18 mouse cellular contexts compared by ENCODE assay signal in genomic region chr16:7606602-7607001, GRCm38 (mm10).
DNase-seq lines count a peak whose midpoint lies in the region; ATAC-seq and TF ChIP-seq lines count a peak whose summit lies in the region.
"Had no signal": no experiment of that assay in that cellular context is flagged by ENCODE, and none has a peak within 500 bp of the region (broad histone marks: within the 10 kb centered on the region; RNA-seq: fewer than 3 reads in every experiment).

No protein-coding gene starts in this region.

- H3K4me1 ChIP-seq in forebrain, embryonic 14.5 days (ENCODE audit: control insufficient read depth, insufficient read depth, low read length): no peaks in the 10 kb centered on the region
- peaks cover 16% of the 10 kb centered on the region; the same call in 1 of the 2 replicates for H3K4me1 ChIP-seq in forebrain, embryonic 15.5 days
- H3K4me1 ChIP-seq in kidney, embryonic 14.5 days (ENCODE audit: control insufficient read depth, insufficient read depth, low read length): no peaks in the 10 kb centered on the region
- H3K4me1 ChIP-seq in lung, embryonic 14.5 days (ENCODE audit: insufficient read depth): no peaks in the 10 kb centered on the region
- H3K4me1 ChIP-seq: hindbrain, embryonic 13.5 days; liver, embryonic 15.5 days; midbrain, embryonic 13.5 days; neural tube, embryonic 12.5 days had no signal

- 69% methylated on average over 2 of the region's 2 CpGs for WGBS in forebrain, embryonic 14.5 days
- WGBS in forebrain, embryonic 15.5 days: 56% methylated on average over 2 of the region's 2 CpGs
- 52% methylated on average over 2 of the region's 2 CpGs for WGBS in kidney, embryonic 14.5 days
- 25% methylated on average over 2 of the region's 2 CpGs for WGBS in lung, embryonic 14.5 days

- no peak overlapping the region for H3K4me3 ChIP-seq in forebrain, embryonic 14.5 days (ENCODE audit: low read depth, low read length)
- no peak overlapping the region for H3K4me3 ChIP-seq in forebrain, embryonic 15.5 days
- no peak overlapping the region for H3K4me3 ChIP-seq in kidney, embryonic 14.5 days (ENCODE audit: low read length)
- no peak overlapping the region for H3K4me3 ChIP-seq in lung, embryonic 14.5 days (ENCODE audit: low read depth, low read length)
- H3K4me3 ChIP-seq: forebrain, embryonic 13.5 days; hindbrain, embryonic 13.5 days; limb, embryonic 12.5 days; liver, embryonic 15.5 days; midbrain, embryonic 13.5 days; neural tube, embryonic 12.5 days had no signal

- no peak overlapping the region for H3K4me2 ChIP-seq in forebrain, embryonic 14.5 days (ENCODE audit: low read length)
- H3K4me2 ChIP-seq in forebrain, embryonic 15.5 days (replicated peaks): no peak overlapping the region
- no peak overlapping the region for H3K4me2 ChIP-seq in kidney, embryonic 14.5 days (replicated peaks; ENCODE audit: low read depth, low read length)
- H3K4me2 ChIP-seq in lung, embryonic 14.5 days: no peak overlapping the region
- H3K4me2 ChIP-seq: forebrain, embryonic 13.5 days; hindbrain, embryonic 13.5 days; limb, embryonic 12.5 days; liver, embryonic 15.5 days; midbrain, embryonic 13.5 days; neural tube, embryonic 12.5 days had no signal

- H3K9me3 ChIP-seq in forebrain, embryonic 14.5 days (replicated peaks; ENCODE audit: control insufficient read depth, low read length): no peaks in the 10 kb centered on the region
- no peaks in the 10 kb centered on the region for H3K9me3 ChIP-seq in forebrain, embryonic 15.5 days
- no peaks in the 10 kb centered on the region for H3K9me3 ChIP-seq in kidney, embryonic 14.5 days (ENCODE audit: control insufficient read depth, low read length)
- no peaks in the 10 kb centered on the region for H3K9me3 ChIP-seq in lung, embryonic 14.5 days (ENCODE audit: low read depth, low read length)
- H3K9me3 ChIP-seq: forebrain, embryonic 13.5 days; hindbrain, embryonic 13.5 days; limb, embryonic 12.5 days; liver, embryonic 15.5 days; midbrain, embryonic 13.5 days; neural tube, embryonic 12.5 days had no signal

- H3K36me3 ChIP-seq in forebrain, embryonic 14.5 days (ENCODE audit: control insufficient read depth, insufficient read depth, low read length): no peaks in the 10 kb centered on the region
- H3K36me3 ChIP-seq in forebrain, embryonic 15.5 days: no peaks in the 10 kb centered on the region
- H3K36me3 ChIP-seq in kidney, embryonic 14.5 days (ENCODE audit: control insufficient read depth, insufficient read depth, low read length): no peaks in the 10 kb centered on the region
- H3K36me3 ChIP-seq in lung, embryonic 14.5 days (ENCODE audit: insufficient read depth): no peaks in the 10 kb centered on the region
- H3K36me3 ChIP-seq: hindbrain, embryonic 13.5 days; limb, embryonic 12.5 days; liver, embryonic 15.5 days; midbrain, embryonic 13.5 days; neural tube, embryonic 12.5 days had no signal

- TF ChIP-seq CTCF in lung, embryonic 14.5 days (IDR thresholded peaks at IDR 0.05; ENCODE audit: low read depth): no peak

- H3K9ac ChIP-seq in forebrain, embryonic 14.5 days (ENCODE audit: low read length): no peak overlapping the region
- no peak overlapping the region for H3K9ac ChIP-seq in forebrain, embryonic 15.5 days (replicated peaks)
- H3K9ac ChIP-seq in kidney, embryonic 14.5 days (ENCODE audit: low read depth, low read length): no peak overlapping the region
- H3K9ac ChIP-seq in lung, embryonic 14.5 days: no peak overlapping the region
- H3K9ac ChIP-seq: forebrain, embryonic 13.5 days; hindbrain, embryonic 13.5 days; limb, embryonic 12.5 days; liver, embryonic 15.5 days; midbrain, embryonic 13.5 days; neural tube, embryonic 12.5 days had no signal

- no peak overlapping the region for H3K27ac ChIP-seq in forebrain, embryonic 14.5 days (ENCODE audit: low read depth, low read length)
- no peak overlapping the region for H3K27ac ChIP-seq in forebrain, embryonic 15.5 days (replicated peaks)
- H3K27ac ChIP-seq in kidney, embryonic 14.5 days (ENCODE audit: low read depth, low read length): no peak overlapping the region
- no peak overlapping the region for H3K27ac ChIP-seq in lung, embryonic 14.5 days (ENCODE audit: low read depth)
- H3K27ac ChIP-seq: forebrain, embryonic 13.5 days; hindbrain, embryonic 13.5 days; limb, embryonic 12.5 days; liver, embryonic 15.5 days; midbrain, embryonic 13.5 days; neural tube, embryonic 12.5 days had no signal

- H3K27me3 ChIP-seq in forebrain, embryonic 14.5 days (replicated peaks; ENCODE audit: control insufficient read depth, insufficient read depth, low read length): no peaks in the 10 kb centered on the region
- H3K27me3 ChIP-seq in forebrain, embryonic 15.5 days: no peaks in the 10 kb centered on the region
- no peaks in the 10 kb centered on the region for H3K27me3 ChIP-seq in kidney, embryonic 14.5 days (ENCODE audit: control insufficient read depth, insufficient read depth, low read length)
- H3K27me3 ChIP-seq in lung, embryonic 14.5 days (ENCODE audit: insufficient read depth, low read length): no peaks in the 10 kb centered on the region
- H3K27me3 ChIP-seq: forebrain, embryonic 13.5 days; hindbrain, embryonic 13.5 days; limb, embryonic 12.5 days; liver, embryonic 15.5 days; midbrain, embryonic 13.5 days; neural tube, embryonic 12.5 days had no signal

- no peak for ATAC-seq in forebrain, embryonic 14.5 days
- ATAC-seq in forebrain, embryonic 15.5 days (replicated peaks): no peak
- ATAC-seq in kidney, embryonic 14.5 days (ENCODE audit: low FRiP score, low TSS enrichment): no peak
- peak; percentile 74; the same call in 1 of the 2 replicates for ATAC-seq in lung, embryonic 14.5 days (ENCODE audit: insufficient read depth)
- ATAC-seq: forebrain, embryonic 13.5 days; inflammation-experienced regulatory T-cells, adult 6 months; midbrain, embryonic 13.5 days had no signal

- DNase-seq in forebrain, embryonic 14.5 days (ENCODE audit: low spot score): peak; percentile 27
- DNase-seq in kidney, postnatal 10 days: peak; percentile 78
- peak; percentile 70 for DNase-seq in lung, embryonic 14.5 days
- no peak for DNase-seq in lung, adult 18-20 months
- no peak for DNase-seq in thymus, adult 18-20 months
- DNase-seq: cerebellum, adult 11 months; gastrocnemius, postnatal 25 days; right cerebral cortex, postnatal 4 days; thymus, postnatal 14 days had no signal

Comparison
In these comparisons a context has a peak if more than half of its experiments do, and no peak if none do; other contexts are left out.
1. DNase-seq: peak in forebrain, embryonic 14.5 days (single experiment), kidney, postnatal 10 days (single experiment) and lung, embryonic 14.5 days (single experiment); none in lung, adult 18-20 months (0 of 2) and thymus, adult 18-20 months (0 of 2).